Mouse (Mus musculus) liver, embryonic 11.5 days (tissue): ENCODE data around the gene Itgb7. TPM values are rescaled to one million over a fixed set of nuclear protein-coding genes. Genes with fewer than 3 reads are reported as not detected.

Experiments
- ATAC-seq: fragments of 200-750 bp; cut with Nextera tagmentation; replicated peaks from 2 replicates; pipeline ENCODE4 v1.8.0; 2017; ENCODE audit warnings: moderate number of reproducible peaks, mild to moderate bottlenecking, moderate TSS enrichment, moderate library complexity; ENCODE audit not compliant: low FRiP score
- DNase-seq: peaks from one replicate; pipeline ENCODE4 v3.0.0-alpha.2; 2017; ENCODE audit warnings: low spot score
- H3K27ac ChIP-seq: fragments of 300-500 bp; sonication (generic); 2 replicates; pipeline ENCODE4 v1.5.1; 2014; ENCODE audit warnings: mild to moderate bottlenecking, low read depth, low read length, control low read depth
- H3K27me3 ChIP-seq: fragments of 300-500 bp; sonication (generic); replicated peaks from 2 replicates; pipeline ENCODE4 v1.6.1; 2014; ENCODE audit warnings: low read length, mixed read lengths; ENCODE audit not compliant: control insufficient read depth, insufficient read depth
- H3K36me3 ChIP-seq: fragments of 300-500 bp; sonication (generic); 2 replicates; pipeline ENCODE4 v1.6.1; 2014; ENCODE audit warnings: mild to moderate bottlenecking, low read length, moderate library complexity, mixed read lengths; ENCODE audit not compliant: control insufficient read depth, insufficient read depth
- H3K4me1 ChIP-seq: fragments of 300-500 bp; sonication (generic); replicated peaks from 2 replicates; pipeline ENCODE4 v1.6.1; 2014; ENCODE audit warnings: low read length, mixed read lengths; ENCODE audit not compliant: control insufficient read depth, insufficient read depth
- H3K4me2 ChIP-seq: fragments of 300-500 bp; sonication (generic); 2 replicates; pipeline ENCODE4 v1.6.1; 2014; ENCODE audit warnings: mild to moderate bottlenecking, control low read depth, moderate library complexity
- H3K4me3 ChIP-seq: fragments of 300-500 bp; sonication (generic); 2 replicates; pipeline ENCODE4 v1.5.1; 2014; ENCODE audit warnings: low read depth, low read length, control low read depth
- H3K9ac ChIP-seq: fragments of 300-500 bp; sonication (generic); 2 replicates; pipeline ENCODE4 v1.6.1; 2014; ENCODE audit warnings: low read depth, low read length, control low read depth
- H3K9me3 ChIP-seq: fragments of 300-500 bp; sonication (generic); 2 replicates; pipeline ENCODE4 v1.6.1; 2016; ENCODE audit warnings: low read length, inconsistent platforms, mixed read lengths; ENCODE audit not compliant: control insufficient read depth
- WGBS: fragments of 180-500 bp; shearing (Covaris S2); extraction: QIAGEN DNeasy Blood & Tissue Kit; methylation state at CpG from one replicate; pipeline ENCODE4 v1.1.7; 2014; 5-methylcytosine and 5-hydroxymethylcytosine counted together
- polyA plus RNA-seq: library from polyadenylated mRNA; unstranded; fragments of >200 nt; fragmentation: Nextera tagmentation; extraction: Ambion mirVana; gene quantifications from 2 replicates; pipeline ENCODE4 v1.2.1, GENCODE M21; 2014

Gene Itgb7
- polyA plus RNA-seq, 1 experiment from 2014 or later = 3.9 TPM

DNA sequence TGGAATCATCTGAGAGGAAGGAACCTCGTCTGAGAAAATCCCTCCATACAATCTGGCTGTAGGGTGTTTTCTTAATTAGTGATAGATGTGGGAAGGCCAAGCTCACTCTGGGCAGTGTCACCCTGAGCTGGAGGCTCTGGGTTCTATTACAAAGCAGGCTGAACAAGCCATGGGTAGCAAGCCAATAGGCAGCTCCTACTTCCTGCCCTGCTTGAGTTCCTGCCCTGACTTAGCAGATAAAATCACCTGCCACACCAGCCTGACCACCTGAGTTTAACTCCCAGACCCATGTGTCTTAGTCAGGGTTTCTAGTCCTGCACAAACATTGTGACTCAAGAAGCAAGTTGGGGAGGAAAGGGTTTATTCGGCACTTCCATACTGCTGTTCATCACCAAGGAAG is 62.7 kb downstream of the Itgb7 start:
- ATAC-seq (no peak), DNase-seq (no peak)
- 61% methylated on average over 2 of the region's 2 CpGs for WGBS
- no peaks in the 10 kb centered on the region for H3K9me3 ChIP-seq
- no peak overlapping the region for H3K4me3 ChIP-seq
- no peak overlapping the region for H3K9ac ChIP-seq
- no peak overlapping the region for H3K4me2 ChIP-seq
- no peaks in the 10 kb centered on the region for H3K36me3 ChIP-seq
- no peak overlapping the region for H3K27ac ChIP-seq
- no peaks in the 10 kb centered on the region for H3K4me1 ChIP-seq
- H3K27me3 ChIP-seq = no peaks in the 10 kb centered on the region

DNA sequence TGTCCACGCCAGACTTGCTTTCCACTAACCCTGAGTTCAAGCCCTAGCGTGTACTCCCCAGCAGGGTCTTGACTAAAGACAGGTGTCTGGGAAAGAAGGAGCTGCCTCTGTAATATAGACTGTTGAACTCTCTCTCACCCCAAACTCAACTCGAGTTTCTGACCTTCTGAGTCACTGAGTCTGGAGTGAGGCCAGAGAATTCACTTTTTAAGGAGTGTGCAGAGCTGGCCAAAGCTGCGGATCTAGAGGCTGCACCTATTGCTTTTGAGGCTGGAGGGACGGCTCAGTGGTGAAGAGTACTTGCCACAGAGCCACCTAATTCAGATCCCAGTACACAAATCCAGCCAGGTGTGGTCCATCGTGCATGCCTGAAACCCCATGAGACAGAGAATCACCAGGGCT is 64.1 kb downstream of the Itgb7 start:
- Histone ChIP-seq H3K27ac (no peak overlapping the region), H3K9ac (no peak overlapping the region)

More for the DNA sequence above, 64.1 kb downstream of the Itgb7 start:
- Histone ChIP-seq H3K4me1 (no peaks in the 10 kb centered on the region), H3K36me3 (no peaks in the 10 kb centered on the region), H3K4me2 (no peak overlapping the region), H3K4me3 (no peak overlapping the region), H3K9me3 (no peaks in the 10 kb centered on the region), H3K27me3 (no peaks in the 10 kb centered on the region)
- ATAC-seq (no peak), DNase-seq (no peak)
- 53% methylated on average over 6 of the region's 6 CpGs for WGBS

Other genes with a start within 250 kb of the Itgb7 start
- 103 TPM in 2 replicates for gene Krt8, start 227.5 kb downstream of the Itgb7 start, polyA plus RNA-seq
- 110 and 113 TPM in 2 replicates for gene Krt18, start 203.8 kb downstream of the Itgb7 start, polyA plus RNA-seq
- gene Eif4b, start 158.2 kb downstream of the Itgb7 start, polyA plus RNA-seq = 154 and 162 TPM in 2 replicates
- 13.2 and 17.8 TPM in 2 replicates for gene Tns2, start 131.5 kb downstream of the Itgb7 start, polyA plus RNA-seq
- 15.1 and 18.7 TPM in 2 replicates for gene Spryd3, start 95.7 kb downstream of the Itgb7 start, polyA plus RNA-seq
- gene Igfbp6, start 87.6 kb downstream of the Itgb7 start, polyA plus RNA-seq = 0.77 and 1.1 TPM in 2 replicates
- gene Soat2, start 81.4 kb downstream of the Itgb7 start, polyA plus RNA-seq = 31.4 and 36.2 TPM in 2 replicates
- 38.1 and 38.3 TPM in 2 replicates for gene Zfp740, start 28.7 kb downstream of the Itgb7 start, polyA plus RNA-seq
- gene Csad, start 27.2 kb downstream of the Itgb7 start, polyA plus RNA-seq = 33.3 and 35.1 TPM in 2 replicates
- gene Rarg, start 25.6 kb upstream of the Itgb7 start, polyA plus RNA-seq = 11.1 and 11.5 TPM in 2 replicates
- 0.13 TPM in 1 of 2 replicates, not detected in the other for gene Gm9918, start 38.6 kb upstream of the Itgb7 start, polyA plus RNA-seq
- 58.8 and 60.7 TPM in 2 replicates for gene Mfsd5, start 47.5 kb upstream of the Itgb7 start, polyA plus RNA-seq
- 50.6 and 54.2 TPM in 2 replicates for gene Espl1, start 64.3 kb upstream of the Itgb7 start, polyA plus RNA-seq
- 236 and 254 TPM in 2 replicates for gene Pfdn5, start 94.2 kb upstream of the Itgb7 start, polyA plus RNA-seq
- 97.0 and 104 TPM in 2 replicates for gene Myg1, start 99.8 kb upstream of the Itgb7 start, polyA plus RNA-seq
- gene Aaas, start 118.8 kb upstream of the Itgb7 start, polyA plus RNA-seq = 99.3 and 108 TPM in 2 replicates
- gene Sp7, start 135.2 kb upstream of the Itgb7 start, polyA plus RNA-seq = 0.57 and 1.5 TPM in 2 replicates
- gene Sp1, start 174.2 kb upstream of the Itgb7 start, polyA plus RNA-seq = 9.7 and 10.6 TPM in 2 replicates
- 1.1 and 1.6 TPM in 2 replicates for gene Amhr2, start 213.4 kb upstream of the Itgb7 start, polyA plus RNA-seq
- 155 and 157 TPM in 2 replicates for gene Prr13, start 227.1 kb upstream of the Itgb7 start, polyA plus RNA-seq
- 187 and 220 TPM in 2 replicates for gene Pcbp2, start 238.6 kb upstream of the Itgb7 start, polyA plus RNA-seq